Mouse (Mus musculus) bone marrow, adult 2 months (tissue): ENCODE data around the gene Pex10.

Experiments used
- CTCF ChIP-seq: fragments of 200-500 bp; IDR thresholded peaks from 2 replicates; pipeline ENCODE4 v1.5.1; 2011; ENCODE audit warnings: low read length, control low read depth; ENCODE audit not compliant: control insufficient read depth, insufficient read depth
- POLR2A ChIP-seq: fragments of 200-500 bp; IDR thresholded peaks from 2 replicates; pipeline ENCODE4 v1.6.1; 2011; ENCODE audit warnings: low read depth, mild to moderate bottlenecking, control low read depth, low read length, borderline replicate concordance; ENCODE audit not compliant: control insufficient read depth

DNA sequence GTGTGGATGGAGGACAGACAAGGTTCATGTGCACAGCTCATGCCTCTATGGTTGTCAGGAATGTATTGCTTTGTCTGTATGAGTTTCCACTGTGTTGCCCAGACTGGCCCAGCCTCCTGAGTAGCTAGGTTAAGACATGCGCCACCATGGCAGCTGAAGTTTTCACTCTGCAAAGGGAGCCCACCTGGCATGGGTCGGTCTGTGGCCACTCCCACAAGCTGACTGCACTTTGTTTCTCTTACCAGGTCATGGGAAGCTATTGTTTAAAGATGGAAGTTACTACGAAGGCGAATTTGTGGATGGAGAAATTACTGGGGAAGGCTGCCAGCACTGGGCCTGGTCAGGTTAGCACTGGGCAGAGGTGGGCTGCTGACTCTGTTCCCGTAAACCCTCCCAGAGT, 22.4 kb downstream of the Pex10 start:
- no peak for TF ChIP-seq CTCF
- TF ChIP-seq POLR2A = no peak
